Mouse (Mus musculus): ENCODE results near the gene Tubd1.
A peak's percentile ranks its signal among the peaks of the same experiment; 100 is the strongest.

Gene Tubd1

DNA sequence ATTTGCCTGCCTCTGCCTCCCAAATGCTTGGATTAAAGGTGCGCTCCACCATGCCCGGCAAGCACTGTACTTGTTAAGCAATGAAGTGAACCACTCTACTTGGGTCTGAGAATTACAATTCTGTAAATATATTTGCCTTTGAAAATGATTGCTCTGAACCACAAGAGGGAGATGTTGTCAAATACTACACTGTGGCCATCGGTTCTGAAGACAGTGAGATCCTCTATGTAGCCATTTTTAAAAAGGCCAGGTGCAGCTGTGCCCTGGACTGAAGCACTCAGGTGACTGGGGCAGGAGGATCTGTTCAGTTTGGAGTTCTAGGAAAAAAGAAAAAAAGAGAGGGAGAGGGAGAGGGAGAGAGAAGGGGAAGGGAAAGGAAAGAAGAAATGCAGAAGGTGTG is 23.6 kb downstream of the Tubd1 start:
- no peak for DNase-seq

- DNase-seq = no peak
Observed at GRCm38 (mm10) chr11:86570261-86570746, 25.5 kb downstream of the Tubd1 start.

DNA sequence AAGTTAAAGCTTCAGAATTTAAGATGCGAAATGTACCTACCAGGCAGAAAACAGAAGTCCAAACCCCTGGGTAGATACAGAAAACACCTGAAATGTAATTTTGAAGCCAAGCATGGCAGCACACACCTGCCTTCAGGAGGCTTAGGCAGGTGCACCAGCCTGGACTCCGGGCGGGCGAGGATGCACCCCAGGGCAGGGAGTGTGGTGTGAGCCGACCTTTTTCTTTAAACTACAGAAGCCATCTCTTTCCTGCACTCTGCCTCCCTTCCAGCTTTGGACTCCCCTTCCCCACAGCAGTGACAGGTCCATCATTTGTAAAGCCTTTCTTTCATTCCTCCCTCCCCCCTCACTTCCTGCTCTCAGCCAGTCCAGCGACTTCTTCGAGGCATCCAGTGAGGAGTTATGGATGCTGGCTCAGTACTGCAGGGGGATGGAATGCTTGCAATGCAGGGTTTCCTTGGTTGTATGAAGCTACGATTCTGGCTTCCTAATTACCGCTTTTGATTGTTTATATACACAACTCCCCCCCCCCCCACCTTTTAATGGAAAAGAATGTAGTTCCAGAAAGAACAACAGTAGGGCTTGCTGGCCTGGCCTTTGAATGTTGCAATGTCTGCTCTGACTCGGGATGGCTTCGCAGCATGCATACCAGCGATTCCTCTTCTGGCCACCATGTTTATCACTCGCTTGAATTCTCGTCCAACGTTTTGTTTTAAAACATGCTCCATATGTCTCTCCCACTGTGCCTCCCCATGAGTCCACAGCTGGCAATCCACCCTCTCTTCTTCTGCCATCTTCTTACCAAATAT is 26.5 kb downstream of the Tubd1 start:
- DNase-seq = no peak

- no peak for DNase-seq
Observed at GRCm38 (mm10) chr11:86571871-86572270, 27.1 kb downstream of the Tubd1 start.

- no peak for DNase-seq
Observed at GRCm38 (mm10) chr11:86572623-86573022, 27.8 kb downstream of the Tubd1 start.

DNA sequence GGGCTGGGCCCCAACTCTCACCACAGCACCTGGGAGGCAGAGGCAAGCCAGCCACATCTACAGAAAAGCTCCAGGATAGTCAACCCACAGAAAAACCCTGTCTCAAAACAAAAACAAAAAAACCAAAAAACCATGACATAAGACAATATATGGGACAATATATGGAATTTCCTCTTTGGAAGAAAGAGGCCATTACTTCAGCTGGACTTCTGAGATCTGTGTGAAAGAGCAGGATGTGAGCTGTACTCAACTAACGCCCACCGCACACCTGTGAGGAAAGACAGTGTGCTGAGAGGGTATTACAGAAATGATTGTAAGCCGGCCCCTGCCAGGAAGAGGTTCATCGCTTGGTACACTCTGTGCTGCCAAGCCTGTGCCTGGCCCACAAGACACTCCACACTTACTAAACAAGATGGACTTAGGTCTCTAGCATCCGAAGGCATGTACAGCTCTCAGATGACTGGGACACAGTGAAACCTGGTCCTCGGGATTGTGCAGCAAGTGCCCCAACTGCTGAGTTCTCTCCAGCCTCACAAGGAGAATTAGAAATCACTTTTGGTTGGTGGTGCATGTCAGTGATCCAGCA is 28.9 kb downstream of the Tubd1 start:
- peak; percentile 52 for DNase-seq

DNA sequence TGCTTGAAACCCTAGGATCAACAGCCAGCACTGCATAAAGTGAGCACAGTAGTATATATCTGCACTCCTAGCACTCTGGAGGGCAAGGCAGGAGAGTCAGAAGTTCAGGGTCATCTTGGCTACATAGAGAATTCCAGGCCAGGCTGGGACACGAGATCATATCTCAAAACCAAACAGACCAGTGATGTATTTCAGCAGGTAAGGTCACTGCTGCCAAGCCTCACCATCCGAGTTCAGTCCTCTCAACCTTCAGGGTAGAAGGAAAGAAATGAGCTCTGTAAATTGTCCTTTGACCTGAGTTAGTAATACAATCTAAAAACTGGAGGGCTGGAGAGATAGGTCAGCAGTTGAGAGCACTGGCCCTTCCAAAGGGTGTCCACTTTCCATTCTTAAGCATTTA is 29.6 kb downstream of the Tubd1 start:
- no peak for DNase-seq

- no peak for DNase-seq
Observed at GRCm38 (mm10) chr11:86575632-86576378, 31.0 kb downstream of the Tubd1 start.

DNA sequence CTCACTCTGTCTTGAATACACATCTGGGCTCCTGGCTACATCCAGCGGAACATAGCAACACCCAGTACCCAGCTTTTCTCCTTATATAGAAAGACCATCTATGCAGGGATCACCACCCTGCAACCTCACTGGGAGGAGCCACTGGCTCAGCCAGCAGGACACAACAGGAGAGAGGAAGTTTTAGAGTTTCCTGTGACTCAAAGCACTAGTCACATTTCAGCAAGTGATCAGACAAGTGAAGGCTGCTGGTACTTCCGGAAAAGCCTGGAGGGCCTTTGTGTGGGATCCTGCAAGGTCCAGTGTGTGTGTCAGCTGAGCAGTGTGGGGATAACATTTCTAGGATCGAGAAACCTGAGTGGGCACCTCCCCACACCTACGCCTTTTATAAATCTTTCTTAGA is 32.4 kb downstream of the Tubd1 start:
- peak; percentile 30 for DNase-seq

- DNase-seq = no peak
Observed at GRCm38 (mm10) chr11:86578106-86578808, 33.5 kb downstream of the Tubd1 start.

- DNase-seq = peak; percentile 67
Observed at GRCm38 (mm10) chr11:86578809-86579730, 34.3 kb downstream of the Tubd1 start.

DNA sequence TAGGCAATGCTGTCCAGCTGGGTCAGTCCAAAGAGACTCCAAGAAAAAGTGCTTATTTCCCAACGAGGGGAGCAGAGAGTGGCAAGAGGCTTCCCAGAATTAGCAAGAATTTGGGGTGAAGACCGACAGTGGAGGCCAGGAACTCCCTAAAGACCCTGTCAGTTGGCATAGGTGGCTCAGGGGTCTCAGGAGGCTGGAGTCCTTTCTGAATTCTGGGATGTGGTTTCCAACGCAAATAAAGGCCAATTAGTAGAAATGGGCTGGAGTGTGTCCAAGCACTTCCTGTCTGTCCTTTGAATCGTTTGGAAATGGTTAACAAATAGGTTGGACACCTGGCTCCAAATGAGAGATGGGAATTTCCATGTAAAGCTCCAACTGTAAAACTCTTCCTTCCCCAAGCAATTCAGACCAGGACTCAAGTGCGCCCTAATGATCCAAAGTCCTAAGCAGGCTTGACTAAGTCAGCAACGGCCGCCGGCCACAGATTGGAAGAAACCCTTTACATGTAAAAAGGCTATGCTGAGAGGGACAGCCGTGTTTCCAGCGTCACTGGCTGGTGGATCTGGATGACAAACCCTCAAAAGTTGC is 35.0 kb downstream of the Tubd1 start:
- no peak for DNase-seq

DNA sequence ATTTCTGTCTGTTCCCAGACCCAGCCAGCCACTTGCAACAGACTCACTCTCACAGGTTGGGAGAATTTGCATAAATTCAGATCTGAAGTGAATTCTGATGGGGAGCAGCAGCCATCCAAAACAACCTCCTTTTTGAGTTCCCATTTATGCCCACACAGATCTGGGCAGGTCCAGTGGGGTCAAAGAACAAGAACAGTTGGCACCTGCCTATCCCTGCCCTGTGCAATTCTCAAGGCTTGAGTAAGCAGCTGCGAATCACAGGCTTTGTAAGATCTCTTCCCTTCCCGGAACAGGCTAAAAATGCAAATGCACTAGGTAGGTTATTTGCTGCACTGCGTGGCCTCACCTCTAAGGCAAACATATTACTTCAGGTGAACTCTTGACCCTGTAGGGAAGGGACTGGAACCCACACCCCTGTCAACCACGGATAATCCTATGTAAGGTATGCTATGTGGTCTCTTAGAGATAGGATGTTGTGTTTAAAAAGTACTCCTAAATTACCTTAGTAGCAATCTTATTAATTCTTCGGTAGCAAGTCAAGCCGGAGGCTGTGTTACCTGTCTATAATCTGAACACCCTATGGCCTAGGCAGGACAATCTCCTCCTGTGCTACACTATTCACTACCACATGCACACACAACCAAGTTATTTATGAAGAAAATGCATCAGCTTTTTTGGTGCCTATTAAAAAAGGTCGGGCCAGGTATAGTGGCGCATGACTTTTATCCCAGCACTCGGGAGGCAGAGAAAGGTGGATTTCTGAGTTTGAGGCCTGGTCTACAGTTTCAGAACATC is 35.7 kb downstream of the Tubd1 start:
- DNase-seq = peak; percentile 33

DNA sequence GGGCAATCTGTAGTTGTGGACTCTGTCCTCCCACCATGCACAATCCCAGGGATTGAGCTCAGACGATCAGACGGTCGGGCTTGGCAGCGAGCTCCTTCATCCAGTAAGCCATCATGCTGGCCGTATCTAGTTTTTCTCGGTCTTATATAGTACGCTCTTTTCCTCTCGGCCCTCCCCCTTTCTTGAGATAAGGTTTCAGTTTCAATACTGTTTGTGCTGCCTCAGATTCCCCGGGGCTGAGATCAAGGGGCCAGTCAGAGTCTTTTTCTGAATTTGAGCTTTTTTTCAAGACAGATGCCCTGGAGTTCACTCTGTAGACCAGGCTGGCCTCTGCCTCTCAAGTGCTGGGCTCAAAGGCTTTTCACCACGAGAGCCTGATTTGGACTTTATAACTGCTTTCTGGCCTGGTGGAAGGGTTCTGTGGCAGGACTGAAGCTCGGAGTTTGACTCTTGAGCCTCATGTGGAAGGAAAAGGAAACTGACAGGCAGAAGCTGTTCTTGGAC is 36.5 kb downstream of the Tubd1 start:
- peak; percentile 63 for DNase-seq

- DNase-seq = peak; percentile 45
Observed at GRCm38 (mm10) chr11:86581943-86582542, 37.3 kb downstream of the Tubd1 start.

GRCm38 (mm10) chr11:86582543-86583260 is 37.9 kb downstream of the Tubd1 start:
- DNase-seq = no peak

- no peak for DNase-seq
Observed at GRCm38 (mm10) chr11:86583313-86583825, 38.6 kb downstream of the Tubd1 start.

GRCm38 (mm10) chr11:86583990-86584897 is 39.5 kb downstream of the Tubd1 start:
- DNase-seq = no peak

All from thymus, postnatal 25 days (tissue).